Comparison of ENCODE assay signal across 8 mouse cellular contexts in genomic region chr1:168287843-168288591, GRCm38 (mm10).
DNase-seq lines count a peak whose midpoint lies in the region; ATAC-seq and TF ChIP-seq lines count a peak whose summit lies in the region.

No protein-coding gene starts in this region.

- DNase-seq in MN1 (ENCODE audit: low spot score): peak; percentile 55
- DNase-seq in cerebellum, adult 11 months: peak; percentile 37
- peak; percentile 67 for DNase-seq in forebrain, embryonic 11.5 days (ENCODE audit: low spot score)
- DNase-seq in heart, postnatal 0 days (ENCODE audit: low spot score): peak; percentile 74
- DNase-seq in left cerebral cortex, adult 2 months (ENCODE audit: extremely low spot score in 1 of 2, low spot score in 2 of 2): peak; percentile 44 to 59
- DNase-seq in lung, postnatal 14 days: peak; percentile 62
- peak; percentile 53 to 64 for DNase-seq in right cerebral cortex, postnatal 10 days (ENCODE audit: low spot score in 2 of 2)

- H3K9me3 ChIP-seq in forebrain, embryonic 11.5 days (ENCODE audit: control insufficient read depth, low read length): no peaks in the 10 kb centered on the region
- H3K9me3 ChIP-seq in heart, postnatal 0 days (replicated peaks; ENCODE audit: control insufficient read depth, low read length): no peaks in the 10 kb centered on the region

- H3K4me2 ChIP-seq in forebrain, embryonic 11.5 days (ENCODE audit: low read depth, low read length, severe bottlenecking): no peak overlapping the region
- H3K4me2 ChIP-seq in heart, postnatal 0 days (ENCODE audit: low read depth, low read length): peak overlapping the region; percentile 49

- no peak for TF ChIP-seq CTCF in heart, postnatal 0 days (IDR thresholded peaks at IDR 0.05; ENCODE audit: low read depth)
- TF ChIP-seq CTCF in left cerebral cortex, adult 2 months (IDR thresholded peaks at IDR 0.05): no peak

- no peaks in the 10 kb centered on the region for H3K27me3 ChIP-seq in forebrain, embryonic 11.5 days (ENCODE audit: control insufficient read depth, insufficient read depth, low read length)
- no peaks in the 10 kb centered on the region for H3K27me3 ChIP-seq in heart, postnatal 0 days (ENCODE audit: control insufficient read depth, insufficient read depth, low read length)

- intact Hi-C loops in left cerebral cortex, adult 2 months (cut with DNase I): no loop called here

- no peak overlapping the region for H3K4me3 ChIP-seq in forebrain, embryonic 11.5 days (ENCODE audit: low read depth, low read length)
- peak overlapping the region; percentile 23 for H3K4me3 ChIP-seq in heart, postnatal 0 days (ENCODE audit: low read depth, low read length)
- H3K4me3 ChIP-seq in left cerebral cortex, adult 2 months: no peak overlapping the region

- H3K27ac ChIP-seq in forebrain, embryonic 11.5 days (ENCODE audit: low read depth, low read length): peak overlapping the region; percentile 62
- H3K27ac ChIP-seq in heart, postnatal 0 days (ENCODE audit: low read depth): peak overlapping the region; percentile 84
- peak overlapping the region; percentile 79 for H3K27ac ChIP-seq in left cerebral cortex, adult 2 months

- peak; percentile 54 for ATAC-seq in forebrain, embryonic 11.5 days (replicated peaks; ENCODE audit: low FRiP score)
- peak; percentile 64 for ATAC-seq in heart, postnatal 0 days (ENCODE audit: insufficient read depth, low read depth)
- ATAC-seq in inflammation-experienced regulatory T-cells, adult 6 months: no peak

- peak overlapping the region; percentile 37 for H3K9ac ChIP-seq in forebrain, embryonic 11.5 days (ENCODE audit: low read length)
- peak overlapping the region; percentile 32; the same call in 1 of the 2 replicates for H3K9ac ChIP-seq in heart, postnatal 0 days (replicated peaks; ENCODE audit: low read depth, low read length)

- 27% methylated on average over 23 of the region's 23 CpGs for WGBS in forebrain, embryonic 11.5 days
- 3% methylated on average over 23 of the region's 23 CpGs for WGBS in heart, postnatal 0 days

- peaks cover 49% of the 10 kb centered on the region for H3K4me1 ChIP-seq in forebrain, embryonic 11.5 days (replicated peaks; ENCODE audit: control insufficient read depth, insufficient read depth, low read length)
- H3K4me1 ChIP-seq in heart, postnatal 0 days (ENCODE audit: control insufficient read depth, insufficient read depth): peaks cover 79% of the 10 kb centered on the region

- H3K36me3 ChIP-seq in forebrain, embryonic 11.5 days (ENCODE audit: control insufficient read depth, insufficient read depth, low read length): no peaks in the 10 kb centered on the region
- H3K36me3 ChIP-seq in heart, postnatal 0 days (replicated peaks; ENCODE audit: control insufficient read depth, insufficient read depth, low read length): no peaks in the 10 kb centered on the region

- peak; percentile 71 for TF ChIP-seq EP300 in heart, postnatal 0 days (IDR thresholded peaks at IDR 0.05; ENCODE audit: low read depth)
